13 mouse cellular contexts compared by ENCODE assay signal in the genomic region with DNA sequence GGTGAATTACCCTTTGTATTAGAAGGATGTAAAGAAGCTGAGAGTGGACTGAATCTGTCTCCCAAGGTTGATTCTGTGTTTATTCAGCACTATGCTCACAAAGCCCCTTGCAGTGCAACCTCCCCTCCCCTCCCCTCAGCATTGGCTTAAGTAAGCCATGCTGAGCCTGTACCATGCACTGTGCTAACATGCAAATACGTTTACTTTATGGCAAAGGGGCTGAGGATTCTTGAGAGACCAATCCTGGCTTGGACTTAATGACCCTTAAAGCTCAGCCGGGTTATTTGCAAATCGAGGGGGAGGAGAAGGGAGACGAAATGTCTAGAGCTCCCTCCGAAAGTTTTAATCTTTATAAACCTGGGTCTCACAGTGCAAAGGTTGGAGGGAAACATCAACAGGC. TPM values are rescaled to one million over a fixed set of nuclear protein-coding genes. Genes with fewer than 3 reads are reported as not detected.
A peak's percentile ranks its signal among the peaks of the same experiment; 100 is the strongest.
DNase-seq lines count a peak whose midpoint lies in the region; ATAC-seq and TF ChIP-seq lines count a peak whose summit lies in the region.
"Had no signal": no experiment of that assay in that cellular context is flagged by ENCODE, and none has a peak within 500 bp of the region (broad histone marks: within the 10 kb centered on the region; RNA-seq: fewer than 3 reads in every experiment).

No protein-coding gene starts in this region.

- no peak for TF ChIP-seq EP300 in heart, adult 2 months (IDR thresholded peaks at IDR 0.05; ENCODE audit: insufficient read depth, low read depth, low read length)

- ATAC-seq in lung, embryonic 15.5 days (ENCODE audit: borderline replicate concordance, extremely low read depth, low FRiP score, low TSS enrichment), result peak; percentile 84; the same call in 1 of the 2 replicates
- ATAC-seq in hindbrain, embryonic 15.5 days (ENCODE audit: low FRiP score, low read depth), result peak; percentile 50; the same call in 1 of the 2 replicates
- ATAC-seq in neural tube, embryonic 15.5 days (ENCODE audit: low FRiP score), result peak; percentile 23; the same call in 1 of the 2 replicates
- ATAC-seq in megakaryocyte-erythroid progenitor cell, adult 5-6 weeks (replicated peaks; ENCODE audit: low FRiP score, low TSS enrichment, poor library complexity, severe bottlenecking), result no peak

- no peaks in the 10 kb centered on the region for H3K9me3 ChIP-seq in lung, embryonic 15.5 days
- no peaks in the 10 kb centered on the region for H3K9me3 ChIP-seq in hindbrain, embryonic 15.5 days
- H3K9me3 ChIP-seq in neural tube, embryonic 15.5 days (replicated peaks), result no peaks in the 10 kb centered on the region
- H3K9me3 ChIP-seq: liver, embryonic 15.5 days had no signal

- intact Hi-C loops in heart, adult 2 months (cut with DNase I), result no loop called here

- no peak for TF ChIP-seq POLR2A in heart, adult 2 months (IDR thresholded peaks at IDR 0.05; ENCODE audit: insufficient read depth, low read depth, low read length)
- TF ChIP-seq POLR2A in thymus, adult 2 months (IDR thresholded peaks at IDR 0.05; ENCODE audit: control insufficient read depth, extremely low read depth, insufficient read depth, low read length, poor library complexity), result no peak

- peaks cover 12% of the 10 kb centered on the region for H3K79me2 ChIP-seq in heart, adult 2 months (replicated peaks; ENCODE audit: control insufficient read depth, insufficient read depth, low read length)

- H3K36me3 ChIP-seq in heart, adult 2 months (ENCODE audit: control insufficient read depth, insufficient read depth, low read length), result peaks cover 53% of the 10 kb centered on the region
- peaks cover 7% of the 10 kb centered on the region; the same call in 1 of the 2 replicates for H3K36me3 ChIP-seq in lung, embryonic 15.5 days
- no peaks in the 10 kb centered on the region; the same call in 1 of the 2 replicates for H3K36me3 ChIP-seq in hindbrain, embryonic 15.5 days
- H3K36me3 ChIP-seq in neural tube, embryonic 15.5 days, result peaks cover 8% of the 10 kb centered on the region; the same call in 1 of the 2 replicates
- peaks cover 3% of the 10 kb centered on the region; the same call in 1 of the 2 replicates for H3K36me3 ChIP-seq in thymus, adult 2 months (ENCODE audit: control insufficient read depth, insufficient read depth, low read length)
- H3K36me3 ChIP-seq: liver, embryonic 15.5 days had no signal

- peak overlapping the region; percentile 44 for H3K4me2 ChIP-seq in lung, embryonic 15.5 days
- H3K4me2 ChIP-seq in hindbrain, embryonic 15.5 days, result peak overlapping the region; percentile 11; the same call in 1 of the 2 replicates
- 0 out of 2 replicates have a peak overlapping the region, but pooled peaks have one; percentile 3 for H3K4me2 ChIP-seq in neural tube, embryonic 15.5 days
- H3K4me2 ChIP-seq: liver, embryonic 15.5 days had no signal

- 46% methylated on average over 5 of the region's 5 CpGs for WGBS in heart, adult 2 months
- WGBS in lung, embryonic 15.5 days, result 17% methylated on average over 5 of the region's 5 CpGs
- WGBS in hindbrain, embryonic 15.5 days, result 33% methylated on average over 5 of the region's 5 CpGs
- 7% methylated on average over 5 of the region's 5 CpGs for WGBS in neural tube, embryonic 15.5 days
- WGBS in thymus, adult 2 months, result 91% methylated on average over 5 of the region's 5 CpGs

- no peaks in the 10 kb centered on the region for H3K27me3 ChIP-seq in heart, adult 2 months (ENCODE audit: control insufficient read depth, insufficient read depth, low read length)
- no peaks in the 10 kb centered on the region for H3K27me3 ChIP-seq in lung, embryonic 15.5 days
- no peaks in the 10 kb centered on the region for H3K27me3 ChIP-seq in hindbrain, embryonic 15.5 days
- H3K27me3 ChIP-seq in neural tube, embryonic 15.5 days (replicated peaks), result no peaks in the 10 kb centered on the region
- H3K27me3 ChIP-seq in thymus, adult 2 months (ENCODE audit: control insufficient read depth, insufficient read depth, low read length), result no peaks in the 10 kb centered on the region
- H3K27me3 ChIP-seq: liver, embryonic 15.5 days had no signal

- peaks cover 28% of the 10 kb centered on the region for H3K4me1 ChIP-seq in heart, adult 2 months (ENCODE audit: control insufficient read depth, insufficient read depth, low read length)
- H3K4me1 ChIP-seq in lung, embryonic 15.5 days, result peaks cover 21% of the 10 kb centered on the region
- H3K4me1 ChIP-seq in hindbrain, embryonic 15.5 days (replicated peaks), result peaks cover 43% of the 10 kb centered on the region
- peaks cover 25% of the 10 kb centered on the region for H3K4me1 ChIP-seq in neural tube, embryonic 15.5 days
- peaks cover 32% of the 10 kb centered on the region for H3K4me1 ChIP-seq in thymus, adult 2 months (replicated peaks; ENCODE audit: control insufficient read depth, insufficient read depth, low read length)

- no peak overlapping the region for H3K4me3 ChIP-seq in heart, adult 2 months
- no peak overlapping the region for H3K4me3 ChIP-seq in lung, embryonic 15.5 days
- H3K4me3 ChIP-seq in hindbrain, embryonic 15.5 days, result no peak overlapping the region
- no peak overlapping the region for H3K4me3 ChIP-seq in neural tube, embryonic 15.5 days (replicated peaks)
- no peak overlapping the region for H3K4me3 ChIP-seq in thymus, adult 2 months (ENCODE audit: control insufficient read depth, insufficient read depth, low read length)
- H3K4me3 ChIP-seq: liver, embryonic 15.5 days had no signal

- no peak overlapping the region for H3K9ac ChIP-seq in heart, adult 2 months (ENCODE audit: low read depth, low read length)
- H3K9ac ChIP-seq in lung, embryonic 15.5 days, result no peak overlapping the region
- no peak overlapping the region; the same call in 1 of the 2 replicates for H3K9ac ChIP-seq in hindbrain, embryonic 15.5 days
- H3K9ac ChIP-seq in neural tube, embryonic 15.5 days (replicated peaks), result no peak overlapping the region
- H3K9ac ChIP-seq: liver, embryonic 15.5 days had no signal

- no peak for TF ChIP-seq CTCF in heart, adult 2 months (IDR thresholded peaks at IDR 0.05)
- no peak for TF ChIP-seq CTCF in thymus, adult 2 months (IDR thresholded peaks at IDR 0.05; ENCODE audit: borderline replicate concordance, control insufficient read depth, extremely low read depth, insufficient read depth, low read length, poor library complexity)

- DNase-seq in heart, adult 2 months, result no peak
- no peak for DNase-seq in heart, postnatal 4 days
- no peak for DNase-seq in lung, postnatal 25 days (ENCODE audit: low spot score)
- DNase-seq in thymus, adult 2 months, result no peak
- DNase-seq: adrenal gland, adult 8-10 months; gastrocnemius, postnatal 10 days; layer of hippocampus, postnatal 36 days; right cerebral cortex, postnatal 14 days had no signal

- H3K27ac ChIP-seq in heart, adult 2 months, result peak overlapping the region; percentile 34; the same call in 1 of the 2 replicates
- peak overlapping the region; percentile 85 for H3K27ac ChIP-seq in lung, embryonic 15.5 days
- H3K27ac ChIP-seq in hindbrain, embryonic 15.5 days (replicated peaks), result no peak overlapping the region
- no peak overlapping the region for H3K27ac ChIP-seq in neural tube, embryonic 15.5 days (replicated peaks)
- no peak overlapping the region for H3K27ac ChIP-seq in thymus, adult 2 months (ENCODE audit: control insufficient read depth, insufficient read depth, low read length)
- H3K27ac ChIP-seq: liver, embryonic 15.5 days had no signal

RNA-seq across cellular contexts. Expression of a gene that starts 16.0 kb away (rescaled TPM):
- 10 to 100 TPM; 18.4 to 18.9 TPM for total RNA-seq in heart, adult 2 months (2021)
- polyA plus RNA-seq in heart, adult 2 months (2012; rRNA removed), result 10.3 and 15.7 TPM in 2 replicates
- total RNA-seq in heart, postnatal 4 days (2021), result 10 to 100 TPM; 29.4 to 29.6 TPM
- 23.8 and 23.9 TPM in 2 replicates for polyA plus RNA-seq in lung, embryonic 15.5 days (2015; fragmentation: Nextera tagmentation; extraction: Ambion mirVana)
- 109 and 117 TPM in 2 replicates for polyA plus RNA-seq in hindbrain, embryonic 15.5 days (2015; fragmentation: Nextera tagmentation; extraction: Ambion mirVana)
- polyA plus RNA-seq in neural tube, embryonic 15.5 days (2015; fragmentation: Nextera tagmentation; extraction: Ambion mirVana), result 69.6 and 82.2 TPM in 2 replicates
- 3.7 and 5.1 TPM in 2 replicates for total RNA-seq in megakaryocyte-erythroid progenitor cell, adult 5-6 weeks (2014; fragmentation: Nextera tagmentation)
- 3.0 and 3.7 TPM in 2 replicates for total RNA-seq in megakaryocyte-erythroid progenitor cell, adult 5-6 weeks (2017)
- 31.7 and 36.3 TPM in 2 replicates for polyA plus RNA-seq in thymus, adult 2 months (2012; rRNA removed)

Comparison
In these comparisons a context has a peak if more than half of its experiments do, and no peak if none do; other contexts are left out.
1. H3K27ac ChIP-seq: peak in heart, adult 2 months (single experiment) and lung, embryonic 15.5 days (single experiment); none in hindbrain, embryonic 15.5 days (single experiment), neural tube, embryonic 15.5 days (single experiment) and thymus, adult 2 months (single experiment).
2. Peak in every context shown above with its lines, with median percentiles within 50 percentile points of each other: H3K4me2 ChIP-seq.